Mouse (Mus musculus) layer of hippocampus, adult 9-11 months (tissue): Measurements from ENCODE around the gene U2af2.
"Not testable (repeated sequence)": the region's sequence is repeated elsewhere in the genome, so short reads cannot be mapped to it uniquely, and the experiment has no call there.

Source experiments
- DNase-seq: peaks from one replicate; pipeline ENCODE4 v3.0.0; 2022

U2af2 gene

GRCm38 (mm10) chr7:5061774-5062359, at the start of gene U2af2:
Gene U2af2 (plus strand): TSS chr7:5062143.
- DNase-seq, result peak; percentile 94

GRCm38 (mm10) chr7:5012681-5013513, 49.0 kb upstream of the U2af2 start:
- no peak for DNase-seq

DNA sequence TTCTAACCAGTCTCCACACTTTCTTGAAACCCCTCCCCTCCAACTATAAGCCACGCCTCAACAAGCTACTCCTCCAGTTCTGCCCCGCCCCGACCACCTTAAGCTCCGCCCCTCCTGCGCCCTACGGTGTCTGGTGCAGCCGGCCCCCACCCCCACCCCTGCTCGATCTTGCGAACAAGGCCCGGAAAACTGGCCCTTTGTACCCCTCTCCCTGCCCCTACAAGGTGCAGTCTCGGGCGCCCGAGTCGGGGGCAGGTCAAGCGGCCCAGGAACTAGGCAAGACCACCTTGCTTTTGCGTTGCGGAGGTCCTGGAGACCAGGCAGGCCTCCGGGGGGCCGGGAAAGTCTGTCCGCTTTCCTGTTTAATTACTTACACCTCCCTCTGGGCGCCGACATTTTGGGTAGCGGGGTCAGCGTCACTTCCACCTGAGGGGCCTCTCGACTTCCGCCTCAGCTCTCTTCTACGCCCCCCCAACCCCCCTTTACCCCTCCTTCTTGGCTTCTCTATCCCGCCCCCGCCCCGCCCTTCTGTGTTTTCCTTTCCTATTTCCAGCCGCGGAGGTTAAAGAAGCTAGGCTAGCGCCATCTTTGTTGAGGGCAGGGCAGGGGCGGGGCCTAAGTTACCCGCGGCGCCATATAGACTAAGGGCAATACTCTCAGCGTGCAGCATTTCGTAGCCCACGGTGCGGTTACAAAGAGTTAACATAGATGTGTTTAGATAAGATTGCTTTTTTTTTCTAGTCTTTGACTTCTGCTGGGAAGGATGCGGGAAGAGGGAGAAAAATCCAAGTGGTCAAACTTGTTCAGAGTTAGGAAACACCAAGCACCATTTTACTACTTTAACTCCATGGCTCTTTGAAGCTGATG, 47.5 kb upstream of the U2af2 start, which contains the start of the genes Zfp524 and Fiz1:
Gene Zfp524, plus strand, starts transcription at position 165 of the 867 bp plus-strand sequence.
Gene Fiz1, minus strand, starts transcription at position 447 of the 867 bp plus-strand sequence.
- DNase-seq, result peak; percentile 97

DNA sequence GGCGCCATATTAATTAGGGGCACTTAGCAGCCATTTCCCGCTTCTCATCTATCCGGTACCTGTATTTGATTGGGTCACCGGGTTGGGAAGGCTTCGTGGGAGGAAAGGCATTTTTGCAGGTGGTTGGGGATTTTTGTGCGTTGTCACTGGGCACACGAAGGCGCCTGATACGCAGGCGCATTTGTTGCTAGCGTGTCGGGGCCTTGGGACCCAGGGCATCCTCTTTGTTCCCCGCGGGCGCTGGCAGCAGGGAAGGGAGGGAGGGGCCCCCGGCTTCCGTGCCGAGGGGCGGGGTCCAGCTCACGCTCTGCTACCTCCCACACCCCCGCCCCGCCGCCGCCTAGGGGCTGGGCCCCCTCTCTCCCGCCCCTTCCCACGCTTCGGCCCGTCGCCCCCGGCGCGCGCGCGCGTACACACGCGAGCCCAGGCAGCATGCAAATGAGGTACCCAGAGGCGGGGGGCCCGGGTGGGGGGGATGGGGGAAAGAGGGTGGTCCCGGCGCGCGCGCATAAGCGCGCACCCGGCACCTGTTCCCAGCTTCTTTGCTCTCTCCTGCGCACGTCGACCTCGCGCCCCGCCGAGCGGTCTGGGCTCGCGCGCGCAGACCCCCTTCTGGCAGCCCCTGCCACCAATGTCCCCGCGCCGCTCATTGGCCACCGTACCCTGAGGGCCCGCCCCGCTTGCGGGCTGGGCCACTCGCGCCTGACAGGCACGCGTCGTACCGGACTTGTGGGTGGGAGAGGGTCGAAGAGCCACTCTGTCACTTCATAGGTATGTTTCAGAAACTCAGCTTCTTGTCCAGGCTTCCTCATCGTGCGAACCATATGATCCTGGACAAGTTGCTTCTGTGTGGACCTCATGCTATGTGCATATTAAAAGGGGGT, 46.6 kb upstream of the U2af2 start, which contains the start of gene Gm44973:
Gene Gm44973, plus strand, starts transcription at position 379 of the 884 bp plus-strand sequence.
- peak; percentile 95 for DNase-seq

DNA sequence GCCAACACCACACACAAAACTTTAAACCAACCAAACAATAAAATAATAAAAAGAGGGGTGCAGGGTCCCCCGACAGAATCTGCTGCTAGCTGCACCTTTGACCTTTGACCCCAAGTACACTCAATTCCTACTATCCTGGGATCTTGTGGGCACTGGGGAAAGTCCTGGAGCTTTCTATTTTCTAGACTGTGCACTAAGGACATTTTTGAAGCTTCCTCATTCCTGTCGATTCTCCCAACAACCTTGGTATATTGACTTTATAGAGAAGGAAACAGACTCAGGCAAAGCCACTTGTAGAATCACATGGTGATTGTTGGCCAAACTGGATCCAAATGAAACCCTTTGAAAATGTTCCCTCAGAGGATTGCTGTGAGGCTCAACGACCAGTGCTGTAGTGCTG, 45.9 kb upstream of the U2af2 start:
- no peak for DNase-seq

GRCm38 (mm10) chr7:5016920-5017319, 45.0 kb upstream of the U2af2 start:
- no peak for DNase-seq

- DNase-seq, result no peak
Observed at GRCm38 (mm10) chr7:5017352-5017751, 44.6 kb upstream of the U2af2 start.

DNA sequence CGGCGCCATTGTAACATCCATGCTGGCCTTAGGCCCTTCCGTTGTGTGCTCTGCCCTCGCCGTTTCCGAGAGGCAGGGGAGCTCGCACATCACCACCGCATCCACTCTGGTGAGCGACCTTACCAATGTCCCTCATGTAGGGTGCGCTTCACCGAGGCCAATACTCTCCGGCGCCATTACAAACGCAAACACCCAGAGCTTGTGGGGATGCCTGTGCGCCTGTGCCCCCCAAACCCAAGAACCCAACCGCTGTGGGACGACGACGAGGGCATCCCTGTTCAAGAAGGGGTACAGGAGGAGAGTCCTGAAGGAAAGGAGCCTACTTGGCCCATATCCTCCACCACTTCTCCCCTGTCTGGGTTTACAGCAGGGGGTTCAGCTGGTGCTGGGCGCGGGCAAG, 44.0 kb upstream of the U2af2 start:
- DNase-seq, result no peak

DNA sequence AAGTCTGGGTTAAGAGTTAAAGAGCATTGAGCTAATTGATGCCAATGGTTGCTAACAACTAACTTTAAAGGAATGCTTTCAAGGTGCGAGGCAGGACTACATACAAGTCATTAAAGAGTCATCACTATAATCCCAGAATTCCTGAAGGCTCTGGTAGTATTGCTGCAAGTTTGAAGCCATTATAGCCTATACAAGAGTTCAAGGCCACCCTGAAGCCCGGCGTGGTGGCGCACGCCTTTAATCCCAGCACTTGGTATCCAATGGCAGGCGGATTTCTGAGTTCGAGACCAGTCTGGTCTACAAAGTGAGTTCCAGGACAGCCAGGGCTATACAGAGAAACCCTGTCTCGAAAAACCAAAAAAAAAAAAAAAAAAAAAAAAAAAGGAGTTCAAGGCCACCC, 42.4 kb upstream of the U2af2 start:
- DNase-seq, result not testable (repeated sequence)

DNA sequence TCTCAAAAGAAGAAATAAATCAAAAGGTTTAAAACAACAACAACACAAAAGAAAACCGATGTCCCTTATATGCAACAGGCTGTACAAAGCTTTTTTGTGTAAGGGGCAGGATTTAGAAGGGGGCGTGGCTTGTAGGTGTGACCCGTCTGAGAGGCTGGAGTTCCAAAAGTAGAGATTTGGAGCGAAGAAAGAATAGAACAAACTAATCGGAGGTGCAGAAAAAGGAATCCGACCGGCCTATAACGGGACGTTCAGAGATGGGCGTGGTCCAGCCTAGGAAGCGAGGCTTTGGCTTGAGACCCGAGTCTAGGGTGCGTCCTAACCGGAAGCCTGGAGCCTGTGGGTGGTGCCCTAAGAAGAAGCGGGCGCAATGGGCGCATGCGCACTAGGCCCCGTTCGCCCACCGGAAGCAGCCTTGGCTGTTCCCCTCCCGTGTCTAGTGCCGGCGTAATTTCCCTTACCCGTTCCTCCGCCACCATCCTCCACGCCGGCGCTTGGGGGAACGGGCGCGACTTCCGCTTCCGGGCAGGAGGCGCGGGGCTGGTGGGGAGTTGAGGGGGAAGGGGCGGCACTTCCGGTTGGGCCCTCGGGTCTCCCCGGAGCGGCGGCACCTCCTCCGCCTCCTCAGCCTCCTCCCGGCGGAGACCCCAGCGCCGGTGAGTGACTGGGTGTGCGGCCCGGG, 41.8 kb upstream of the U2af2 start, which contains the start of the genes Zfp865 and Ccdc106:
Gene Zfp865, plus strand, starts transcription at position 377 of the 682 bp plus-strand sequence.
Gene Ccdc106, plus strand, starts transcription at position 554 of the 682 bp plus-strand sequence.
- peak; percentile 99 for DNase-seq

DNA sequence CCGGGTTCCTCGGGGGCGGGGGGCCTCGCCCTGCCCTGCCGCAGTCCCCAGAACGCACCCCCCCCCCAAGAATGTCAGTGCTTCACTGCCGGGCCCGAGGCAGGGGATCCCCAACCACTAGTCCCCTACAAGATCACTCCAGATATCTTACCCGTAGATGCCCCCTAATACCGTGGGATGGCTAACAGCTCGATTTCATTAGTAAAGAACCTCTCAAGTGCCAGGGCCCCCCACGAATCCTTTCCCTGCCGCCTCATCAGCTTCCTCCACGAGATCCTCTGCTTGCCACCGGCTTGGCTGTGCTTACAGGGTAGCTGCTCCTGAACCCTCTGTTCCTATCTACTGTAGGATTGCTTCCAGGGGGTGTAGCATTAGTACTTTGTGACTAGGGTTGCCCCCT, 41.3 kb upstream of the U2af2 start:
- no peak for DNase-seq

GRCm38 (mm10) chr7:5021197-5021596, 40.7 kb upstream of the U2af2 start:
- DNase-seq, result no peak

GRCm38 (mm10) chr7:5029543-5029942, 32.4 kb upstream of the U2af2 start:
- no peak for DNase-seq

DNA sequence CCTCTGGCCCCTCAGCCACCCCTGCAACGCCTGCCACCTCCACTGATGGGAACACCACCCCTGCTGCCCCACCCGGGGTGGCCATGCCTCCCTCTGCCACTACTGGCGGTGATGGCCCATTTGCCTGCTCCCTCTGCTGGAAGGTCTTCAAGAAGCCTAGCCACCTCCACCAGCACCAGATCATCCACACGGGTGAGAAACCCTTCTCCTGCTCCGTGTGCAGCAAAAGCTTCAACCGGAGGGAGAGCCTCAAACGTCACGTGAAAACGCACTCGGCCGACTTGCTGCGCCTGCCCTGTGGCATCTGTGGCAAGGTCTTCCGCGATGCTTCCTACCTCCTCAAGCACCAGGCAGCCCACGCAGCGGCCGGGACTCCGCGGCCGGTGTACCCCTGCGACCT, 32.0 kb upstream of the U2af2 start:
- no peak for DNase-seq

GRCm38 (mm10) chr7:5030554-5031275, 31.2 kb upstream of the U2af2 start:
- no peak for DNase-seq

DNA sequence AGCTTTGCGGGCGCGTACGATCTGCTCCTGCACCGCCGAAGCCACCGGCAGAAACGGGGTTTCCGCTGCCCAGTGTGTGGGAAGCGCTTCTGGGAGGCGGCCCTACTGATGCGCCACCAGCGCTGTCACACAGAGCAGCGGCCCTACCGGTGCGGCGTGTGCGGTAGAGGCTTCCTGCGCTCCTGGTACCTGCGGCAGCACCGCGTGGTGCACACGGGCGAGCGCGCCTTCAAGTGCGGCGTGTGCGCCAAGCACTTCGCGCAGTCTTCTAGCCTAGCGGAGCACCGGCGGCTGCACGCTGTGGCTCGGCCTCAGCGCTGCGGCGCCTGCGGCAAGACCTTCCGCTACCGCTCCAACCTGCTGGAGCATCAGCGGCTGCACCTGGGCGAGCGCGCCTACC, 30.4 kb upstream of the U2af2 start:
- DNase-seq, result no peak

DNA sequence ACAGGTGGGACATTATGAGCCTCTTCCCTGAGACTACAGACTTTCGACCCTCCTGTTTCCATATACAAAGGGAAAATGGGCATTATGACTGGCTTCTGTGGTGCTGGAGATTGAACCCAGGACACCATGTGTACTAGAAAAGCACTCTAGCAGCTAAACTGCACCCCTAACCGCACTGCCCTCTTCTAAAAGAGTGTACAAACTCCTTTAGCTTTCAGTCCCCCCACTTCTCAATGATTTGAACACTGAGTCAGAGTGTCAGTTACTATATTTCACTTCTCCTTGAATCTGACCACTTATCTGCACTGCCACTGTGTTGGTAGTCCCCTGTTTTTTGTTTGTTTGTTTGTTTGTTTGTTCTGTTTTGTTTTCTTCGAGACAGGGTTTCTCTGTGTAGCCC, 28.1 kb upstream of the U2af2 start, which contains the start of gene 4632433K11Rik:
Gene 4632433K11Rik, plus strand, starts transcription at position 301 of the 400 bp plus-strand sequence.
- DNase-seq, result no peak

DNA sequence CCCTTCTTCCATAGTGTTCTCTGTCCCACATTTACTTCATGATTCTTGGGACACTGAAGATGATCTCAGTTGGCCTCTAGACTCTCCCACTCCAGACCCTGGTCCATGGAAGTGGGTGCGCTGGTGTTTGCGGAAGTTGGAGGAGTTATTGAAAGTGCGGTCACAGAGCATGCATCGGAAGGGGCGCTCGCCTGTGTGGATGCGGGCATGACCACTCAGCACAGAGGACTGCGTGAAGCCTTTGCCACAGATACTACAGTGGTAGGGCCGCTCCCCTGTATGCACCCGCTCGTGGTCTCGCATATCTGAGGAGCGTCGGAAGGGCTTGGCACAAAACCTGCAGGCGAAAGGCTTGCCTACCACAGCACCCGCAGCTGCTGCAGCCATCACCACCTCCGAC, 26.3 kb upstream of the U2af2 start:
- no peak for DNase-seq

- DNase-seq, result peak; percentile 6
Observed at GRCm38 (mm10) chr7:5036136-5036535, 25.8 kb upstream of the U2af2 start.

- DNase-seq, result no peak
Observed at GRCm38 (mm10) chr7:5037026-5037425, 24.9 kb upstream of the U2af2 start.

DNA sequence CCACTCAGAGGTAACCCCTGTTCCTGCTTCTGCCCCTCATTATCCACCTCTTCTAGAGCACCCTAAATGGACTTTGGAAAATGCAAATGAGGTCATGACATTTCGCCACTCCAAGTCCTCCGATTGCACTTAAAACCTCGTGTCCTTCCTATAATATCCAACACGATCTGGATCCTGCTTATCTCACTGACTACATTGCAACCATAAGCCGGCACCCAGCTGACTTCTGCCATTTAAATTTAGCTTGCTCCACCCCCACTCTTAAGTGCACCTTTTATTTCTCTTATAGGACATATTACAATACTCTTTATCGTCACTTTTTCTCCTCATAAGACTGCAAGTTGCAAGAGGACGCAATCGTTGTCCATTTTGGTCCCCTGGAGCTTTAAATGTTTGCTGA, 24.5 kb upstream of the U2af2 start:
- no peak for DNase-seq
